Mouse (Mus musculus) kidney, adult 2 months (tissue): ENCODE data around the gene Pex10. TPM values are rescaled to one million over a fixed set of nuclear protein-coding genes. Genes with fewer than 3 reads are reported as not detected.

Experiments
- DNase-seq: peaks from one replicate; pipeline ENCODE4 v3.0.0; 2021
- H3K27ac ChIP-seq: fragments of 200-500 bp; 2 replicates; pipeline ENCODE4 v1.5.1; 2012; ENCODE audit warnings: low read depth, low read length, control low read depth, inconsistent platforms; ENCODE audit not compliant: insufficient read depth
- H3K27me3 ChIP-seq: fragments of 200-500 bp; replicated peaks from 2 replicates; pipeline ENCODE4 v1.6.1; 2012; ENCODE audit warnings: mild to moderate bottlenecking, moderate library complexity, low read length, inconsistent platforms; ENCODE audit not compliant: control insufficient read depth, insufficient read depth
- H3K36me3 ChIP-seq: fragments of 200-500 bp; 2 replicates; pipeline ENCODE4 v1.6.1; 2012; ENCODE audit warnings: mild to moderate bottlenecking, moderate library complexity, low read length, inconsistent platforms; ENCODE audit not compliant: control insufficient read depth, insufficient read depth
- H3K4me1 ChIP-seq: fragments of 200-500 bp; 2 replicates; pipeline ENCODE4 v1.6.1; 2011; ENCODE audit warnings: low read length; ENCODE audit not compliant: control insufficient read depth, insufficient read depth
- H3K4me3 ChIP-seq: fragments of 200-500 bp; 2 replicates; pipeline ENCODE4 v1.5.1; 2011; ENCODE audit warnings: mild to moderate bottlenecking, low read depth, low read length, control low read depth; ENCODE audit not compliant: insufficient read depth
- CTCF ChIP-seq: fragments of 200-500 bp; conservative IDR thresholded peaks from 2 replicates; pipeline ENCODE4 v1.5.1; 2011; ENCODE audit warnings: low read depth, mild to moderate bottlenecking, control low read depth, low read length, moderate library complexity, mixed read lengths; ENCODE audit not compliant: insufficient read depth, insufficient read length
- POLR2A ChIP-seq: fragments of 200-500 bp; IDR thresholded peaks from one replicate; pipeline ENCODE4 v1.6.1; 2011; ENCODE audit warnings: low read depth, low read length, control low read depth
- WGBS: fragments of 180-500 bp; shearing (Covaris S2); methylation state at CpG from one replicate; pipeline ENCODE4 v1.1.7; 2018; 5-methylcytosine and 5-hydroxymethylcytosine counted together
- polyA plus RNA-seq: library from polyadenylated mRNA; depleted of rRNA; stranded (reverse); fragments of >200 nt; gene quantifications from 2 replicates; pipeline ENCODE4 v1.2.3, GENCODE M21; 2012

Pex10 gene
- polyA plus RNA-seq, 1 experiment, result 23.9 TPM

GRCm38 (mm10) chr4:155042606-155043288 lies 24.1 kb upstream of the Pex10 start:
- 2% methylated on average over 65 of the region's 65 CpGs for WGBS
- Histone ChIP-seq H3K27ac (no peak overlapping the region), H3K36me3 (no peaks in the 10 kb centered on the region), H3K27me3 (no peaks in the 10 kb centered on the region), H3K4me3 (no peak overlapping the region), H3K4me1 (no peaks in the 10 kb centered on the region)
- DNase-seq, result no peak
- TF ChIP-seq POLR2A (no peak), CTCF (no peak)

- Histone ChIP-seq H3K4me3 (no peak overlapping the region), H3K27ac (no peak overlapping the region), H3K36me3 (no peaks in the 10 kb centered on the region), H3K27me3 (no peaks in the 10 kb centered on the region), H3K4me1 (no peaks in the 10 kb centered on the region)
- WGBS, result 3% methylated on average over 25 of the region's 25 CpGs
- DNase-seq, result no peak
- TF ChIP-seq POLR2A (no peak), CTCF (no peak)
These were observed 23.6 kb upstream of the Pex10 start for GRCm38 (mm10) chr4:155043289-155043625.

GRCm38 (mm10) chr4:155046636-155047035 lies 20.2 kb upstream of the Pex10 start:
- no peak for DNase-seq
- 90% methylated on average over 14 of the region's 14 CpGs for WGBS
- H3K27ac ChIP-seq, result no peak overlapping the region
- H3K36me3 ChIP-seq, result no peaks in the 10 kb centered on the region
- no peak overlapping the region for H3K4me3 ChIP-seq
- no peaks in the 10 kb centered on the region for H3K27me3 ChIP-seq
- H3K4me1 ChIP-seq, result no peaks in the 10 kb centered on the region
- TF ChIP-seq POLR2A (no peak), CTCF (no peak)

- Histone ChIP-seq H3K27ac (no peak overlapping the region), H3K27me3 (no peaks in the 10 kb centered on the region), H3K4me3 (no peak overlapping the region), H3K36me3 (no peaks in the 10 kb centered on the region), H3K4me1 (no peaks in the 10 kb centered on the region)
- no peak for DNase-seq
- 59% methylated on average over 7 of the region's 7 CpGs for WGBS
- no peak for TF ChIP-seq POLR2A
- TF ChIP-seq CTCF, result no peak
These were observed 16.7 kb upstream of the Pex10 start for GRCm38 (mm10) chr4:155050116-155050515.

GRCm38 (mm10) chr4:155056724-155057123 lies 10.1 kb upstream of the Pex10 start, which contains the start of gene Plch2:
Gene Plch2, minus strand, starts transcription at chr4:155056784.
- TF ChIP-seq CTCF (no peak), POLR2A (no peak)
- Histone ChIP-seq H3K36me3 (no peaks in the 10 kb centered on the region), H3K4me1 (no peaks in the 10 kb centered on the region), H3K27me3 (no peaks in the 10 kb centered on the region), H3K4me3 (no peak within 1 kb of the TSS), H3K27ac (no peak within 1 kb of the TSS)
- WGBS, result 67% methylated on average over 10 of the region's 10 CpGs
- DNase-seq, result no peak

GRCm38 (mm10) chr4:155058325-155058724 lies 8.5 kb upstream of the Pex10 start:
- H3K27me3 ChIP-seq, result no peaks in the 10 kb centered on the region
- TF ChIP-seq POLR2A (no peak), CTCF (no peak)
- DNase-seq, result no peak
- no peaks in the 10 kb centered on the region for H3K36me3 ChIP-seq
- H3K27ac ChIP-seq, result no peak overlapping the region
- no peak overlapping the region for H3K4me3 ChIP-seq
- WGBS, result 53% methylated on average over 10 of the region's 10 CpGs
- no peaks in the 10 kb centered on the region for H3K4me1 ChIP-seq

GRCm38 (mm10) chr4:155063895-155064294 lies 2.9 kb upstream of the Pex10 start:
- WGBS, result 54% methylated on average over 3 of the region's 3 CpGs
- Histone ChIP-seq H3K27ac (no peak overlapping the region), H3K36me3 (no peaks in the 10 kb centered on the region), H3K4me1 (peaks cover 13% of the 10 kb centered on the region; the same call in 1 of the 2 replicates), H3K27me3 (no peaks in the 10 kb centered on the region), H3K4me3 (no peak overlapping the region)
- DNase-seq, result no peak
- TF ChIP-seq POLR2A, result no peak
- no peak for TF ChIP-seq CTCF
